In genomic region chr4:124943022-124943421, GRCm38 (mm10) we compare ENCODE assay signal across 8 mouse cellular contexts. TPM values are rescaled to one million over a fixed set of nuclear protein-coding genes. Genes with fewer than 3 reads are reported as not detected.
DNase-seq lines count a peak whose midpoint lies in the region; ATAC-seq and TF ChIP-seq lines count a peak whose summit lies in the region.

No protein-coding gene starts in this region.

- H3K27ac ChIP-seq in midbrain, embryonic 11.5 days (ENCODE audit: low read depth, low read length), result no peak overlapping the region
- H3K27ac ChIP-seq in midbrain, embryonic 15.5 days, result no peak overlapping the region
- no peak overlapping the region for H3K27ac ChIP-seq in forebrain, postnatal 0 days (ENCODE audit: low read depth, low read length)
- no peak overlapping the region for H3K27ac ChIP-seq in stomach, embryonic 15.5 days

- 7% methylated on average over 4 of the region's 4 CpGs for WGBS in midbrain, embryonic 11.5 days
- WGBS in midbrain, embryonic 15.5 days, result 6% methylated on average over 4 of the region's 4 CpGs
- 3% methylated on average over 4 of the region's 4 CpGs for WGBS in forebrain, postnatal 0 days
- WGBS in stomach, embryonic 15.5 days, result 8% methylated on average over 4 of the region's 4 CpGs

- no peak overlapping the region for H3K4me2 ChIP-seq in midbrain, embryonic 11.5 days
- H3K4me2 ChIP-seq in midbrain, embryonic 15.5 days, result no peak overlapping the region
- H3K4me2 ChIP-seq in forebrain, postnatal 0 days (ENCODE audit: low read depth), result no peak overlapping the region
- no peak overlapping the region for H3K4me2 ChIP-seq in stomach, embryonic 15.5 days

- 0 out of 2 replicates have a peak, but pooled peaks cover 2% of the 10 kb centered on the region for H3K4me1 ChIP-seq in midbrain, embryonic 11.5 days (ENCODE audit: control insufficient read depth, insufficient read depth, low read length)
- H3K4me1 ChIP-seq in midbrain, embryonic 15.5 days, result peaks cover 4% of the 10 kb centered on the region
- no peaks in the 10 kb centered on the region for H3K4me1 ChIP-seq in forebrain, postnatal 0 days (ENCODE audit: insufficient read depth)
- H3K4me1 ChIP-seq in stomach, embryonic 15.5 days, result no peaks in the 10 kb centered on the region

- no peaks in the 10 kb centered on the region for H3K9me3 ChIP-seq in midbrain, embryonic 11.5 days (ENCODE audit: control insufficient read depth, low read length)
- H3K9me3 ChIP-seq in midbrain, embryonic 15.5 days, result no peaks in the 10 kb centered on the region
- H3K9me3 ChIP-seq in forebrain, postnatal 0 days (ENCODE audit: low read length), result no peaks in the 10 kb centered on the region
- H3K9me3 ChIP-seq in stomach, embryonic 15.5 days, result no peaks in the 10 kb centered on the region

- no peak overlapping the region for H3K4me3 ChIP-seq in midbrain, embryonic 11.5 days (ENCODE audit: low read depth, low read length)
- H3K4me3 ChIP-seq in midbrain, embryonic 15.5 days, result no peak overlapping the region
- H3K4me3 ChIP-seq in forebrain, postnatal 0 days (ENCODE audit: low read depth, low read length), result no peak overlapping the region
- no peak overlapping the region for H3K4me3 ChIP-seq in stomach, embryonic 15.5 days (replicated peaks)

- peak; percentile 50; the same call in 1 of the 2 replicates for ATAC-seq in midbrain, embryonic 11.5 days (ENCODE audit: low FRiP score)
- no peak for ATAC-seq in midbrain, embryonic 15.5 days (replicated peaks)
- peak; percentile 53 for ATAC-seq in forebrain, postnatal 0 days
- ATAC-seq in monocyte, adult 5-6 weeks (replicated peaks; ENCODE audit: insufficient number of reproducible peaks, low FRiP score, low TSS enrichment, poor library complexity, severe bottlenecking), result peak; percentile 55; the same call in 1 of the 2 replicates
- ATAC-seq in stomach, embryonic 15.5 days (ENCODE audit: insufficient read depth, low FRiP score, low read depth), result peak; percentile 25; the same call in 1 of the 2 replicates

- TF ChIP-seq CTCF in forebrain, postnatal 0 days (IDR thresholded peaks at IDR 0.05; ENCODE audit: low read depth), result peak; percentile 97

- intact Hi-C loops in left cerebral cortex, postnatal 25 days (cut with DNase I), result loop anchor here (1.0 kb wide), 1 partner anchor 116 kb away; no protein-coding TSS in a partner anchor

- H3K9ac ChIP-seq in midbrain, embryonic 11.5 days (ENCODE audit: low read length), result no peak overlapping the region
- no peak overlapping the region for H3K9ac ChIP-seq in midbrain, embryonic 15.5 days
- H3K9ac ChIP-seq in forebrain, postnatal 0 days, result no peak overlapping the region
- no peak overlapping the region for H3K9ac ChIP-seq in stomach, embryonic 15.5 days

- no peaks in the 10 kb centered on the region for H3K36me3 ChIP-seq in midbrain, embryonic 11.5 days (ENCODE audit: control insufficient read depth, insufficient read depth, low read length)
- H3K36me3 ChIP-seq in midbrain, embryonic 15.5 days (replicated peaks), result peaks cover 18% of the 10 kb centered on the region; the same call in 1 of the 2 replicates
- peaks cover 26% of the 10 kb centered on the region for H3K36me3 ChIP-seq in forebrain, postnatal 0 days (ENCODE audit: insufficient read depth)
- H3K36me3 ChIP-seq in stomach, embryonic 15.5 days, result 0 out of 2 replicates have a peak, but pooled peaks cover 12% of the 10 kb centered on the region

- no peaks in the 10 kb centered on the region for H3K27me3 ChIP-seq in midbrain, embryonic 11.5 days (ENCODE audit: control insufficient read depth, insufficient read depth, low read length)
- no peaks in the 10 kb centered on the region for H3K27me3 ChIP-seq in midbrain, embryonic 15.5 days (replicated peaks)
- H3K27me3 ChIP-seq in forebrain, postnatal 0 days (ENCODE audit: insufficient read depth, low read length), result no peaks in the 10 kb centered on the region
- no peaks in the 10 kb centered on the region for H3K27me3 ChIP-seq in stomach, embryonic 15.5 days (replicated peaks)

- peak; percentile 99 for DNase-seq in midbrain, embryonic 11.5 days (ENCODE audit: low spot score, missing footprints)
- peak; percentile 36 for DNase-seq in brain, embryonic 18.5 days (ENCODE audit: low read depth, low spot score)
- peak; percentile 92 for DNase-seq in forebrain, postnatal 0 days
- DNase-seq in induced T-regulatory cell, adult 2 months (ENCODE audit: low read depth), result peak; percentile 87
- DNase-seq in left cerebral cortex, postnatal 25 days (ENCODE audit: low spot score in 2 of 2), result peak; percentile 64 to 71

RNA-seq across cellular contexts. Expression of gene Cdca8, which starts 3.9 kb away (rescaled TPM):
- polyA plus RNA-seq in midbrain, embryonic 11.5 days (2014; fragmentation: Nextera tagmentation; extraction: Ambion mirVana), result 244 and 248 TPM in 2 replicates
- 24.8 and 30.6 TPM in 2 replicates for polyA plus RNA-seq in midbrain, embryonic 15.5 days (2015; fragmentation: Nextera tagmentation; extraction: Ambion mirVana)
- 7.3 and 10.1 TPM in 2 replicates for total RNA-seq in forebrain, postnatal 0 days (2014; rRNA removed)
- polyA plus RNA-seq in forebrain, postnatal 0 days (2015; fragmentation: Nextera tagmentation; extraction: Ambion mirVana), result 16.8 and 21.2 TPM in 2 replicates
- total RNA-seq in left cerebral cortex, postnatal 25 days (2021), result 1 to 10 TPM; 1.2 to 1.6 TPM
- 1.3 to 2.7 TPM (median 2.0 TPM) in 3 replicates for total RNA-seq in monocyte, adult 5-6 weeks (2017)
- polyA plus RNA-seq in stomach, embryonic 15.5 days (2015; fragmentation: Nextera tagmentation; extraction: Ambion mirVana), result 118 and 128 TPM in 2 replicates

RNA-seq across cellular contexts. Expression of gene 9930104L06Rik, which starts 6.2 kb away (rescaled TPM):
- 3.8 and 4.3 TPM in 2 replicates for polyA plus RNA-seq in midbrain, embryonic 11.5 days (2014; fragmentation: Nextera tagmentation; extraction: Ambion mirVana)
- 14.3 and 16.9 TPM in 2 replicates for polyA plus RNA-seq in midbrain, embryonic 15.5 days (2015; fragmentation: Nextera tagmentation; extraction: Ambion mirVana)
- 12.4 and 36.1 TPM in 2 replicates for total RNA-seq in forebrain, postnatal 0 days (2014; rRNA removed)
- polyA plus RNA-seq in forebrain, postnatal 0 days (2015; fragmentation: Nextera tagmentation; extraction: Ambion mirVana), result 6.0 and 8.7 TPM in 2 replicates
- total RNA-seq in left cerebral cortex, postnatal 25 days (2021), result 10 to 100 TPM; 17.9 TPM
- total RNA-seq in monocyte, adult 5-6 weeks (2017), result 13.3 to 21.1 TPM (median 17.5 TPM) in 3 replicates
- 11.3 and 13.8 TPM in 2 replicates for polyA plus RNA-seq in stomach, embryonic 15.5 days (2015; fragmentation: Nextera tagmentation; extraction: Ambion mirVana)

RNA-seq across cellular contexts. Expression of gene Rspo1, which starts 43.2 kb away (rescaled TPM):
- 9.0 and 11.9 TPM in 2 replicates for polyA plus RNA-seq in midbrain, embryonic 11.5 days (2014; fragmentation: Nextera tagmentation; extraction: Ambion mirVana)
- polyA plus RNA-seq in midbrain, embryonic 15.5 days (2015; fragmentation: Nextera tagmentation; extraction: Ambion mirVana), result 2.4 and 3.7 TPM in 2 replicates
- 0.77 and 2.4 TPM in 2 replicates for total RNA-seq in forebrain, postnatal 0 days (2014; rRNA removed)
- polyA plus RNA-seq in forebrain, postnatal 0 days (2015; fragmentation: Nextera tagmentation; extraction: Ambion mirVana), result 0.87 and 1.9 TPM in 2 replicates
- 10 to 100 TPM; 12.7 to 13.2 TPM for total RNA-seq in left cerebral cortex, postnatal 25 days (2021)
- total RNA-seq in monocyte, adult 5-6 weeks (2017), result not detected in 3 replicates
- polyA plus RNA-seq in stomach, embryonic 15.5 days (2015; fragmentation: Nextera tagmentation; extraction: Ambion mirVana), result 12.9 and 14.5 TPM in 2 replicates

Comparison
In these comparisons a context has a peak if more than half of its experiments do, and no peak if none do; other contexts are left out.
1. DNase-seq: peak in every context shown above with its lines; median percentile 99 in midbrain, embryonic 11.5 days; 92 in forebrain, postnatal 0 days; 87 in induced T-regulatory cell, adult 2 months; 68 in left cerebral cortex, postnatal 25 days; 36 in brain, embryonic 18.5 days.